Comparison of ENCODE assay signal across 8 mouse cellular contexts in genomic region chr4:33924889-33925245, GRCm38 (mm10). TPM values are rescaled to one million over a fixed set of nuclear protein-coding genes. Genes with fewer than 3 reads are reported as not detected.
DNase-seq lines count a peak whose midpoint lies in the region; ATAC-seq and TF ChIP-seq lines count a peak whose summit lies in the region.

No protein-coding gene starts in this region.

- no peaks in the 10 kb centered on the region for H3K79me2 ChIP-seq in heart, adult 2 months (replicated peaks; ENCODE audit: control insufficient read depth, insufficient read depth, low read length)

- no peak for TF ChIP-seq POLR2A in heart, adult 2 months (IDR thresholded peaks at IDR 0.05; ENCODE audit: insufficient read depth, low read depth, low read length)
- no peak for TF ChIP-seq POLR2A in spleen, adult 2 months (IDR thresholded peaks at IDR 0.05; ENCODE audit: low read depth, low read length)

- peak overlapping the region; percentile 42 for H3K4me3 ChIP-seq in heart, adult 2 months
- peak overlapping the region; percentile 49 for H3K4me3 ChIP-seq in spleen, adult 2 months (ENCODE audit: extremely low read depth, insufficient read depth, insufficient read length)
- H3K4me3 ChIP-seq in intestine, embryonic 16.5 days (ENCODE audit: low read length): peak overlapping the region; percentile 67
- peak overlapping the region; percentile 79 for H3K4me3 ChIP-seq in neural tube, embryonic 14.5 days (ENCODE audit: low read depth, low read length)

- no peak for TF ChIP-seq EP300 in heart, adult 2 months (IDR thresholded peaks at IDR 0.05; ENCODE audit: insufficient read depth, low read depth, low read length)

- no peak for DNase-seq in heart, adult 2 months
- no peak for DNase-seq in heart, postnatal 4 days
- DNase-seq in spleen, adult 2 months (ENCODE audit: low read depth in 1 of 2, low spot score in 2 of 2): no peak
- DNase-seq in spleen, postnatal 4 days (ENCODE audit: low spot score in 2 of 2): no peak
- no peak for DNase-seq in adrenal gland, adult (ENCODE audit: inconsistent age in 2 of 2, low spot score in 1 of 2)
- DNase-seq in spleen, postnatal 36 days (ENCODE audit: low spot score in 2 of 2): no peak

- H3K4me2 ChIP-seq in intestine, embryonic 16.5 days (ENCODE audit: low read depth, low read length): peak overlapping the region; percentile 96
- peak overlapping the region; percentile 84 for H3K4me2 ChIP-seq in neural tube, embryonic 14.5 days (ENCODE audit: low read depth, low read length)

- no peak overlapping the region for H3K27ac ChIP-seq in heart, adult 2 months
- H3K27ac ChIP-seq in spleen, adult 2 months (ENCODE audit: insufficient read depth, low read length): no peak overlapping the region
- peak overlapping the region; percentile 83 for H3K27ac ChIP-seq in intestine, embryonic 16.5 days (ENCODE audit: low read length)
- H3K27ac ChIP-seq in neural tube, embryonic 14.5 days (ENCODE audit: low read depth, low read length): peak overlapping the region; percentile 96

- H3K27me3 ChIP-seq in heart, adult 2 months (ENCODE audit: control insufficient read depth, insufficient read depth, low read length): peaks cover 19% of the 10 kb centered on the region
- peaks cover 15% of the 10 kb centered on the region for H3K27me3 ChIP-seq in spleen, adult 2 months (ENCODE audit: control insufficient read depth, insufficient read depth, low read length)
- H3K27me3 ChIP-seq in intestine, embryonic 16.5 days (replicated peaks; ENCODE audit: control insufficient read depth, insufficient read depth, low read length): peaks cover 18% of the 10 kb centered on the region; the same call in 1 of the 2 replicates
- H3K27me3 ChIP-seq in neural tube, embryonic 14.5 days (ENCODE audit: control insufficient read depth, insufficient read depth, low read length): peaks cover 3% of the 10 kb centered on the region; the same call in 1 of the 2 replicates

- no peak for TF ChIP-seq CTCF in heart, adult 2 months (IDR thresholded peaks at IDR 0.05)
- no peak for TF ChIP-seq CTCF in spleen, adult 2 months (IDR thresholded peaks at IDR 0.05; ENCODE audit: extremely low read depth, insufficient read depth, insufficient read length, insufficient replicate concordance)

- no peak overlapping the region for H3K9ac ChIP-seq in heart, adult 2 months (ENCODE audit: low read depth, low read length)
- peak overlapping the region; percentile 72 for H3K9ac ChIP-seq in intestine, embryonic 16.5 days (ENCODE audit: low read depth, low read length)
- H3K9ac ChIP-seq in neural tube, embryonic 14.5 days (replicated peaks; ENCODE audit: low read depth, low read length): peak overlapping the region; percentile 96

- no peak; the same call in 1 of the 2 replicates for ATAC-seq in intestine, embryonic 16.5 days
- ATAC-seq in neural tube, embryonic 14.5 days (ENCODE audit: low read depth): peak; percentile 71; the same call in 1 of the 2 replicates

- H3K36me3 ChIP-seq in heart, adult 2 months (ENCODE audit: control insufficient read depth, insufficient read depth, low read length): no peaks in the 10 kb centered on the region
- no peaks in the 10 kb centered on the region for H3K36me3 ChIP-seq in spleen, adult 2 months (ENCODE audit: control insufficient read depth, insufficient read depth, low read length)
- H3K36me3 ChIP-seq in intestine, embryonic 16.5 days (ENCODE audit: control insufficient read depth, insufficient read depth, low read length): no peaks in the 10 kb centered on the region
- H3K36me3 ChIP-seq in neural tube, embryonic 14.5 days (ENCODE audit: control insufficient read depth, insufficient read depth, low read length): no peaks in the 10 kb centered on the region

- 1% methylated on average over 14 of the region's 24 CpGs for WGBS in heart, adult 2 months
- WGBS in spleen, adult 2 months: 4% methylated on average over 20 of the region's 24 CpGs
- under 1% methylated on average over 17 of the region's 24 CpGs for WGBS in intestine, embryonic 16.5 days
- WGBS in neural tube, embryonic 14.5 days: under 1% methylated on average over 15 of the region's 24 CpGs

- no peaks in the 10 kb centered on the region for H3K9me3 ChIP-seq in intestine, embryonic 16.5 days (ENCODE audit: control insufficient read depth, low read length)
- no peaks in the 10 kb centered on the region for H3K9me3 ChIP-seq in neural tube, embryonic 14.5 days (ENCODE audit: control insufficient read depth, low read length)

- H3K4me1 ChIP-seq in heart, adult 2 months (ENCODE audit: control insufficient read depth, insufficient read depth, low read length): no peaks in the 10 kb centered on the region
- H3K4me1 ChIP-seq in spleen, adult 2 months (ENCODE audit: control insufficient read depth, insufficient read depth, insufficient read length): no peaks in the 10 kb centered on the region; the same call in 1 of the 2 replicates
- H3K4me1 ChIP-seq in intestine, embryonic 16.5 days (ENCODE audit: control insufficient read depth, insufficient read depth, low read length): peaks cover 9% of the 10 kb centered on the region; the same call in 1 of the 2 replicates
- 0 out of 2 replicates have a peak, but pooled peaks cover 7% of the 10 kb centered on the region for H3K4me1 ChIP-seq in neural tube, embryonic 14.5 days (ENCODE audit: control insufficient read depth, insufficient read depth, low read length)

- intact Hi-C loops in heart, adult 2 months (cut with DNase I): no loop called here

RNA-seq across cellular contexts. Expression of gene Cnr1, which starts 0.5 kb away (rescaled TPM):
- under 1 TPM; 0.05 to 0.09 TPM for total RNA-seq in heart, adult 2 months (2021)
- polyA plus RNA-seq in heart, adult 2 months (2012; rRNA removed): 0.12 TPM in 2 replicates
- under 1 TPM; 0.45 to 0.71 TPM for total RNA-seq in heart, postnatal 4 days (2021)
- 0.55 and 0.82 TPM in 2 replicates for polyA plus RNA-seq in spleen, adult 2 months (2012; rRNA removed)
- polyA plus RNA-seq in intestine, embryonic 16.5 days (2015; fragmentation: Nextera tagmentation; extraction: Ambion mirVana): 3.6 and 3.9 TPM in 2 replicates
- polyA plus RNA-seq in neural tube, embryonic 14.5 days (2014; fragmentation: Nextera tagmentation; extraction: Ambion mirVana): 74.6 and 88.0 TPM in 2 replicates

Comparison
In these comparisons a context has a peak if more than half of its experiments do, and no peak if none do; other contexts are left out.
1. H3K27ac ChIP-seq: peak in intestine, embryonic 16.5 days (single experiment) and neural tube, embryonic 14.5 days (single experiment); none in heart, adult 2 months (single experiment) and spleen, adult 2 months (single experiment).
2. RNA of gene Cnr1, which starts 0.5 kb away (polyA plus RNA-seq): 74.6 to 88.0 TPM in neural tube, embryonic 14.5 days; 3.6 to 3.9 TPM in intestine, embryonic 16.5 days, 0.55 to 0.82 TPM in spleen, adult 2 months and 0.12 TPM in heart, adult 2 months; every median in the first group is over 10 times any median in the second.
3. Peak in every context shown above with its lines, with median percentiles within 50 percentile points of each other: H3K4me3 ChIP-seq.